Mouse (Mus musculus) spleen, adult 18-20 months (tissue): Measurements from ENCODE around the gene Agtr1b.

Experiments used
- DNase-seq, 2 experiments: peaks; one replicate each; pipeline ENCODE4 v3.0.0; 2022; ENCODE audit warnings: mixed read lengths in 2 of 2

Gene Agtr1b

DNA sequence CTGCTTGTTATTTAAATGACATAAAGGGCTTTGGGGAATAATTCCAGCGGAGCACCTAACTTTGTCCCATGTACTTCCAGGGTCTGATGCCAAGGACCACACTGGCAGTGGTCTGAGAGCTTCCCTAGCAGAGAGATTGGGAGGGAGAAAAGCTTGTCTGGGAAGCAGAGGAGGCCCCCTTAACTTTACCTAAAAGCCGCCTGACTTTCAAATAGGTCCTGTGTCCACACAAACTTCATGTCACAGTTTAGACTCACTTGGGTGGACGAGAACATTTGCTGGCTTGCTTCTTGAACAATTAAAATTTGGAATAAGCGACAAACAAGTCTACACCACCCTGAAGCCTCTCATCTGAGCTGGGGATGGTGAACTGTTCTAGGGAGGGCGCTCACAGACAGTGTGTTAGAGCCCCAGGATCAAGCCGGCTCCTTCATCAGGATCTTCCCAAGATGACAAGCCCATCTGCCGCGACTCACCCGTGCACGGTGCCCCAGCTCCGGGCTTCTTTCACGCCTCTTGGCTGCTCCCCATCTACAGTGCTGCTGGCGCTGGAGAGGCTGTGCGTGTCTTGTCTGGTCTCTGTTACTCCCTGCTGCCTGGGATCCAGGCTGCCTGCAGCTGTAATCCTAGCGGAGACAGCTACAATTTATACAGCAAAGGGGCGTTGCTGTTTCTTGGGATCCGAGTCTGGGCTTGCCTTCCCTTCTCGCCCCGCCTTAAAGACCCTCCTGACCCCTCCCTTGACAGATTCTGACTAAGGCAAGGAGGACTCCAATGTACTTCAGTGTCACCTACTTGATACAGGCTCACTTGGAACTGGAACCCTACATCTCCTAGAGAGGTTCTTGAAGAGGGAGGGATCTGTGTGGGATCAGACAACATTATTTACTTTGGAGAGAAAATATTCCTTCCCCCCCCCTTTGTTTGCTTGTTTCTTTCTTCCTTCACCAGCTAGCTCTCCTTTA, at the start of gene Agtr1b:
Gene Agtr1b, minus strand, starts transcription at position 620 of the 965 bp plus-strand sequence.
- DNase-seq: no peak

DNA sequence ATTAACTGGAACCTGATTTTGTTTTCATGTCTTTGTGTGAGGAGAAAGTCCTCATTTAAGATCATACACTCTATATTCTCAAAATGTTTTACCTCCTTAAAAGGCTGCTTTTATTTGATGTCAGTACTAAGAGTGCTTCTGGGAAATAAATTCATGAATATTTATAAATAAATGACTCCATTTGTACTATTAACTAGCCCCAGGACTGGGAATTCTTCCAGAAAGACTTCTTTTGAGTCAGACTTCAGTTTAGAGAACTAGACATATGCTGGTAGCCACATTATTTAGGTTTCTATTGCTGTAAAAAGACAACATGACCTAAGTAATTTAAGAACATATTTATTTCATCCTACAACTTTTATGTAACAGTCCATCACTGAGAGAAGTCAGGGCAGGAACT, 13.4 kb downstream of the Agtr1b start:
- DNase-seq: no peak

DNA sequence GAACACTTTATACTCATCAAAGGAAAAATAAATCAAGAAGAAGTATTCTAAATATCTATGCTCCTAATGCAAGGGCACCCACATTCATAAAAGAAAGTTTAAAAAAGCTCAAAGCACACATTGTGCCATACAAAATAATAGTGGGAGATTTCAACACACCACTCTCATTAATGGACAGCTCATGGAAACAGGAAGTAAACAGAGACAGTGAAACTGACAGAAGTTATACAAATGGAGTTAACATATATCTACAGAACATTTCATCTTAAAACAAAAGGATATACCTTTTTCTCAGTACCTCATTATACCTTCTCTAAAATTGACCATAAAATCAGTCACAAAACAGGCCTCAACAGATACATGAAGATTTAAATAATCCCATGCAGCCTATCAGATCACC, 18.8 kb downstream of the Agtr1b start:
- DNase-seq: no peak

DNA sequence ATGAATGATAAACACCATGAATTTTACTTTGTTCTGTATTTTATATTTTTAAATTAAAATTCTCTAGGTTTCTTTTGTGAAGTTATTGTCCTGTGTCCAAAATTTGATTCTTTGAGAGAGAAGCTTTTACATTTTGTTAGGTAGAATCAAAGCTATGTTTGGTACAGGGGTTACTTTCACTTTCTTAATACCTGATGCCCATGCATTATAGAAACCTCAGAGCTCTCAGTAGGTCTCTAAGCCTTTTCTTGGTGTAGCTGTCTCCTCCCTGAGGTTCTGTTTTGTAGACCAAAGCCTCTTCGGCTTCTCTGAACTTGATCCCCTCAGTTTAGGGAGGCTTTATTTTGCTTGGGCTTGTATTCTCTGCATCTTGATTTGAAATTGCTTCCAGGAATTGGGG, 26.6 kb downstream of the Agtr1b start:
- DNase-seq: no peak

DNA sequence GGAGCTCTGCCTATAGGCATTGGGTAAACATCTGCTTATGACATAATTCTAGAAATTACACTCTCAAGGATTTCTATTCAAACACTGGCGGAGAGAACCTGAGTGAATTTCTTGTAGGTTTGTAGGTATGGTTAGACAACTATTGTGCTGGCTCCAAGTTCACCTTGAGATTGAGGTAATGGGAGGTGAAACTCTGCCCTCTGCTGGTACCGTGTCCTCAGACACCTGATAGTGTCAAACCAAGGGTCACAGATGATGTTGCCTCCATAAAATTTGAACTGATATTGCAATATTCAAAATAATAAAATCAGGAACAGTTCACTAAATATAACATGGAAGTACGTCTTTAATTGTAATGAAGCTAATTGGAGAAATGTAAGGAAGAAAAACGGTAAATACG, 32.3 kb downstream of the Agtr1b start:
- peak in 1 of 2 experiments; percentile 6 for DNase-seq

DNA sequence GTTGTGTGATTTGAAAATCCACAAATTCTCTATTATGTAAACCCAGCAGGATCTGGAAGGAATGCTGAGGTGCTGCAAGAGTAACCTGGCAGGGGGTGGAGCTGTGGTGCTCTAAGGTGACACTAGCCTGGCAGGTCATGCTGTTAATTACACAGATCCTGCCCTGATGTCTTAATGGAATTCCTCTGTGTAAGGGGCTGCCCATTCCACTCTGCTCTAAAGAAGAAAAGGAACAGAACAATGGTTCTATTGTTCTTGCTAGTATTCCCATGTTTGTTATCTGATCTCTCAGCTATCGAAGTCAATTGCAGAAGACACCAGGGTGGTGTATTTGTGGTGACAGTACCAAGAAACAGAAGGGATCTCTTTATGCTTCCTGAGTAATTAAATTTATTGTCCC, 49.7 kb downstream of the Agtr1b start:
- DNase-seq: no peak

DNA sequence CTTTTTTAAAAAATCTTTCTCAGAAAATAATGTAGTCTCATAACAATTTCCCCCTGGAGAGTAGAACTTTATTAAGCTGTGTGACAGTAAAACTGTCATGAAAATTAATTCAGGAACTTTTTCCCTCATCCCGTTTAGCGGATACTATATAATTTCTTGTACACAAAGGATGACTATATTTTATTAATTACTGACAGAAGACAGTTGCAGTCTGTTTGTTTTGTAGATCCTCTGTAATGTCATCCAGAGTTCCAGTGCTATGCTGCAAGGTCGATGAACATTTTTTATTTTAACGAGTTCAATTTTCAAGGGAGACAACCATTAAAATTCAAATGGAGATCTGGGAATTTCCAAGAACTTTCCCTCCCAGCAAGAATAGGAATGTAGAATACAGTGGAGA, 57.8 kb downstream of the Agtr1b start:
- DNase-seq: no peak

DNA sequence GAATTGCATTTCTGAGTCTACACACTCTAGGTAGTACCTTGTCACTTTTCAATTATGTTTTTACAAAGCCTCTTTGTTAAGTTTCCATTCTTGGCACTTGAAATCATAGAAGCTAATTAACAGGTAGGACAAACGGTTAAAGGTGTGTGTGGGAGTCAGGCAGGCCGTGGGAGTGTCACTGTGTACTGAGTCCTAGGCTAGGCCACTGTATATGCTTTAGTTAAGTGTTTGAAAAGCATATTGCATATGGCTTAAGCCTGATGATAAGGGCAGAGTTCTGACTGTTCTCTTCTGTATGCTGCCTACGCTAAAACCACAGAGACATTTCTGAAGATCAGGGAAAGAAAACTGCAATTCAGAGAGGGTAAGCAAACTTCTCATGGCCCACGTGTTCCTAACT, 59.7 kb downstream of the Agtr1b start:
- no peak for DNase-seq

DNA sequence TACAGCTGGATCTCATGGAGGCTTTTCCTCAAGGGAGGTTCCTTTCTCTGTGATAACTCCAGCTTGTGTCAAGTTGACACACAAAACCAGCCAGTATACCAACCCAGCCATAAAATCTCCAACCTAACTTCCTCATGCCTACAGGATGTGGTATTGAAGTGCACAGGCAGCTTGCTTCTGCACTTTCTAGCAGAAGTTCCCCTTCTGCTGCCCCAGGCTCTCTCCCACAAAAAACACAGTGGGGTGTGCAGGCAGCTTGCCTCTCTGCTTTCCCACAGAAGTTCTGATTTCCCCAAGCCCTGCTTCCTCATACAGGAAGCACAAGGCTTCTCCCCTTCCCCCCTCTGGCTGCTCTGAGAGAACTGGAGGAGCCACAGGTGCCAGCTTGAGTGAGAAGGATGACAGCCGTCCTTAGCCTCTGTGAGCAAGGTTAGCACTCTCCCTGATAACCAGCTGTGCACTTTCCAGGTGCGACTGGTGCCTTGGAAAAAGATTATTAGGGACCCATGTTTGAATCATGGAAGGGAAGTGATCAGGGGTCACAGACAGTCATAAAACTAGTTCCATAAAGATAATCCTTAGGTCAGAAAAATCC, 62.1 kb downstream of the Agtr1b start:
- no peak for DNase-seq

DNA sequence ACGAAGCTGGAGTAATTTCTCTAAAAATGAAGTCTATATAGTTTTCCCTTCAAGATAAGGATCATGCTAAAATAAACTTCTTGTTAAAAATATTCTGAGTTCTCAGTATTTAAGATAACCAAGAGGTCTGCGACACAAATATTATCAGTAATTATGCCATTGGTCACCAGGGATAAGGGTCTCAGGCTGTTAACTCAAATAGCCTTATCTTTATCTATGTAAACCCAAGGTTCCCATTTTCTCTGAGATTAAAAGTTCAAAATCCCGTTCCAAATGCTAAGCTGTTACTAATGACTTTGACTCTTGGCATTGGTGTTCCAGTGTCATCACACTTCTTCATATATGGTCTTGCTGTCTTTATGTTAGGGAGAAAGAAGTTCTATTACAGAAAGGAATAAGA, 71.4 kb downstream of the Agtr1b start:
- no peak for DNase-seq

DNA sequence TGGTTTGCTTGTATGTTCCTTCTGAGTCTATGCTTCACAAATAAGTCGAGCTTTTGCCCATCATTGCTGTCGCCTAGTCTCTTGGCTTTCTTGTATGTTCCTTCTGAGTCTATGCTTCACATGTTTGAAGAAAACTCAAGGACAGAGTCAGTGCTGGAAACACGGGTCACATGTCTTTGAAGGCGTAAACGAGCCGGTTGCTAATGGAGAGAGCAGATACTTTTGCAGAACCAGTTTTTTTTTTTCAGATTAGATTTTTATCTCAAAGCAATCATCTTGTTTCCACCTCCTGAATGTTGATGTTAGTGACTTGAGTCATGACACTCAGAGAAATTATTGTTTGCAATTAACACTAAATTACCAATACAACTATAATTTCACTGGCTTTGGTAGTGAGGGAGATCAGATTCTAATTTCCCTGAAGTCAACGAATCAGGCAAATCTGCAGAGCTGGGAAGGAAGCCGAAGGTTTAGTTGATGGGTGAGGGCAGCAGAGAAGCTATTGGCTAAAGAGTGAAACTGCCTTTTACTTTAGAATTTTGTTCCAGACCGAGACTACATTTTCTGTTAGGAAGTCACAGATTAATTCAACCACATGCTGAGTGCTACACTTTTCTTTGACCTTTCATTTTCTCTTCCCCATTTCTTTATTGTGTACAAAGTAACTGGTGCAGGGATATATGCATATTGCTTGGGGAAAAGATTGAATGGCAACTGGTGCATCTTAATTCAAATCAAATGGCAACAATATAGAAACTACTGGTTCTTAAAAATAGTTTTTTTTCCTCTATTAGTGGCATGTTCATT, 72.2 kb downstream of the Agtr1b start:
- no peak for DNase-seq

DNA sequence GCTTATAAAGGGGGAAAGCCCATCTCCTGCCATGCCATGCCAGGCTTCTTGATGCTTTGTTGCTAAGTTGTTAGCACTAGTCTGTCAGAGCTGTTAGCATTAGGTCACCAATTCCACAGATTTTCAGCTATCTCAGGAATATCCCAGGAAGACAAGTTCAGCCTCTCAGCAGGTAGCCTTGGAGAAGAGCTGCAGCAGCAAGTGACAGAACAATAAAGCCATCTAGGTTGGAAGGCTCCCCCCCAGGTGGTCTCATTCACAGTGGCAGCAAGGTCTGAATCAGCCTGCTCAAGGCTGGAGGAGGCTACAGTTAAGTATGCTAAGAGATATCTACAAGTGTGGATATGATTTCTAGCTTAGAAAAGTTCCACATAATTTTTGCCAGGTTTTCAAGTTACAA, 75.6 kb downstream of the Agtr1b start:
- no peak for DNase-seq

DNA sequence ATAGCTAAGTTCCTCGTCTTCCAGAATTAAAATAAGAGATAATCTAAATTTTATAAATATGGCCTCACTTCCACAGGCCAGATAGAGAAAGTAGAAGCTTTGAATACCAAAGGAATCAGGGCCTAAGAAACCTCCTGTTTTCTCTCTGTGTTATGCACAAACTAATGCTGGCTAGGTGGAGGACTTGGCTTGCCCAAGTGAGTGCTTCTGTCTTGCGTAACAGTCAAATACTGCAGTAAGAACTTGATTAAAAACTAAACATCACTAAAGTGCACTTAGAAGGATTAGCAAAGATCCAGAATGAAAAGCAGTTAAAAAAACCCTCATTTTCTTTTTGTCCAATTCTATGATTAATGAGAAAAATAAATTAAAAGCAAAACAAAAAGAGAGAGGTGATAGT, 78.2 kb downstream of the Agtr1b start:
- no peak for DNase-seq

DNA sequence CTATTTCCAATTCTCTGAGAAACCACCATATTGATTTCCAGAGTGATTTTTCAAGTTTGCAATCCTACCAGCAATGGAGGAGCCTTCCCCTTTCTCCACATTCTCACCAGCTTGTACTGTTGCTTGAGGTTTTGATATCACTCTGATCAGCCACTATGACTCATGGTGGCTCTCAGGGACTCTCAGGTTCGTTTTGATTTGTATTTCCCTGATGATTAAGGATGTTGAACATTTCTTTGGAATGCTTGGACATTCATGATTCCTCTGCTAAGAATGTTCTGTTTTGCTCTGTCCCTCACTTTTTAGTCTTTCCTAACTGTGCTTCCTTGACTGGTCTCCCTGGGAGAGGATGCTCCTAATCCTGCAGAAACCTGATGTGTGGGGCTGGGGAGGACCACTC, 85.2 kb downstream of the Agtr1b start:
- no peak for DNase-seq

DNA sequence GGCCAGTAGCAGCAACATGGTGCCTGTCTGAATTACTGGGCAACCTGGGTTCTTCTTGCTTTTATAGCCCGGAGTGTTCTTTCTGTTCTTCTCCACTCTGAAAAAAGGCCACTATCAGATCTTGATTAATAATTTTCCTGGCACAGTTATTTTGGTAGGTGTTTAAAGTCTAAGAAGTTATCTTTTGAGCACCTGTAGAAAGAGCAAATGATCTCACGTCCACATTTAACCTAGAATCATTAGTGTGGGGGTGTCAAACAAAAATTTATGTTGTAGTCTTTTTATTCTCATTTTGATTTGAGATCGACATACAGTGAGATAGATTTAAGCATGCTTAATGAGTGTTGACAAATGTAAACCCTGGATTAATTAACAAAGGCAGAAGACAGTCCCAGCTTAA, 91.3 kb downstream of the Agtr1b start, which contains the start of gene Cpb1:
Gene Cpb1, minus strand, starts transcription at position 101 of the 400 bp plus-strand sequence.
- DNase-seq: no peak
